In the genomic region with DNA sequence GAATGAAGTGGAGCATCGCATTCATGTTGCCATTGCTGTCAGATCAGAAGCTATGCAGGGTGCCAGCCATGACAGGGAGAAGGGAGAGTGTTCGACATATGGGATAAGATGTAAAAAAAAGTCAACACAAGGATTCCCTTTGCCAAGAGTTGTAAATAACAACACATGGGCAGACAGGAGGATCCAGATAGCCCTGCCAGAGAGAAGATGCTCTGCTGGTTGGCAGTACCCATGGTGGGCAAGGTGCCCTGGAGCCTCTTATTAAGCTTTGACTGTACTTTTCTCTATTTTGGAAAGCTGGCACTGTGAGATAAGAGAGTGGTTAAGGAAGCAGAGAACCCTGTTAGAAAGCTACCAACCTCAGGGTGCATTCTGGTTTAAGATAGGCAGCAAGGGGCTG, we compare ENCODE assay signal across 12 mouse cellular contexts. TPM values are rescaled to one million over a fixed set of nuclear protein-coding genes. Genes with fewer than 3 reads are reported as not detected.
DNase-seq lines count a peak whose midpoint lies in the region.
"Had no signal": no experiment of that assay in that cellular context is flagged by ENCODE, and none has a peak within 500 bp of the region (broad histone marks: within the 10 kb centered on the region; RNA-seq: fewer than 3 reads in every experiment).

No protein-coding gene starts in this region.

- peak; percentile 80 for DNase-seq in heart, adult 11 months
- no peak for DNase-seq in heart, adult 18-20 months
- peak; percentile 76 for DNase-seq in right cerebral cortex, postnatal 4 days
- DNase-seq in right cerebral cortex, adult 18-20 months: no peak
- DNase-seq in cerebellum, postnatal 14 days: peak; percentile 77 to 87
- no peak for DNase-seq in kidney, adult 18-20 months
- DNase-seq in thymus, adult 18-20 months: no peak
- no peak for DNase-seq in gastrocnemius, postnatal 25 days
- DNase-seq: heart, postnatal 14 days; kidney, adult 8-10 months; lung, adult 2 months; thymus, adult 2 months had no signal

RNA-seq across cellular contexts. Expression of a gene that starts 19.8 kb away (rescaled TPM):
- total RNA-seq in heart, adult 18-20 months (2021): 100 to 1,000 TPM; 369 to 400 TPM
- total RNA-seq in gastrocnemius, postnatal 25 days (2021): 10 to 100 TPM; 39.1 to 48.2 TPM

Comparison
In these comparisons a context has a peak if more than half of its experiments do, and no peak if none do; other contexts are left out.
1. DNase-seq: peak in heart, adult 11 months (single experiment), right cerebral cortex, postnatal 4 days (single experiment) and cerebellum, postnatal 14 days (2 of 2); none in heart, adult 18-20 months (0 of 2), right cerebral cortex, adult 18-20 months (single experiment), kidney, adult 18-20 months (single experiment), thymus, adult 18-20 months (0 of 2) and gastrocnemius, postnatal 25 days (single experiment).
2. RNA of a gene that starts 19.8 kb away (total RNA-seq): 369 to 400 TPM in heart, adult 18-20 months; 39.1 to 48.2 TPM in gastrocnemius, postnatal 25 days; every median in the first group is over 4 times any median in the second.